Mouse (Mus musculus) midbrain, postnatal 0 days (tissue): ENCODE results near the gene Wdr34. TPM values are rescaled to one million over a fixed set of nuclear protein-coding genes. Genes with fewer than 3 reads are reported as not detected.

Experiments used
- ATAC-seq: fragments of 200-750 bp; cut with Nextera tagmentation; 2 replicates; pipeline ENCODE4 v1.8.0; 2017; ENCODE audit warnings: moderate number of reproducible peaks, mild to moderate bottlenecking, moderate TSS enrichment, moderate library complexity; ENCODE audit not compliant: low FRiP score
- DNase-seq: peaks from one replicate; pipeline ENCODE4 v3.0.0-alpha.2; 2015; ENCODE audit warnings: low spot score
- H3K27ac ChIP-seq: fragments of 300-500 bp; sonication (generic); 2 replicates; pipeline ENCODE4 v1.5.1; 2014; ENCODE audit warnings: low read depth, mild to moderate bottlenecking, low read length, mixed read lengths
- H3K27me3 ChIP-seq: fragments of 300-500 bp; sonication (generic); 2 replicates; pipeline ENCODE4 v1.6.1; 2014; ENCODE audit warnings: low read length, control low read depth, mixed read lengths; ENCODE audit not compliant: insufficient read depth
- H3K36me3 ChIP-seq: fragments of 300-500 bp; sonication (generic); 2 replicates; pipeline ENCODE4 v1.6.1; 2014; ENCODE audit warnings: low read length, control low read depth, mixed read lengths; ENCODE audit not compliant: insufficient read depth
- H3K4me1 ChIP-seq: fragments of 300-500 bp; sonication (generic); 2 replicates; pipeline ENCODE4 v1.6.1; 2014; ENCODE audit warnings: mild to moderate bottlenecking, control low read depth, antibody characterized with exemption, low read length, mixed read lengths; ENCODE audit not compliant: insufficient read depth
- H3K4me2 ChIP-seq: fragments of 300-500 bp; sonication (generic); 2 replicates; pipeline ENCODE4 v1.6.1; 2014; ENCODE audit warnings: low read depth, mild to moderate bottlenecking, low read length, mixed read lengths; ENCODE audit not compliant: poor library complexity, severe bottlenecking
- H3K4me3 ChIP-seq: fragments of 300-500 bp; sonication (generic); 2 replicates; pipeline ENCODE4 v1.5.1; 2014; ENCODE audit warnings: low read depth, mild to moderate bottlenecking, low read length, moderate library complexity
- H3K9ac ChIP-seq: fragments of 300-500 bp; sonication (generic); replicated peaks from 2 replicates; pipeline ENCODE4 v1.6.1; 2014; ENCODE audit warnings: mild to moderate bottlenecking, low read length, moderate library complexity, mixed read lengths; ENCODE audit not compliant: poor library complexity, severe bottlenecking
- H3K9me3 ChIP-seq: fragments of 300-500 bp; sonication (generic); 2 replicates; pipeline ENCODE4 v1.6.1; 2016; ENCODE audit warnings: low read length, control low read depth
- CTCF ChIP-seq: IDR thresholded peaks from 2 replicates; pipeline ENCODE4 v1.5.1; 2016; ENCODE audit warnings: antibody characterized with exemption, mild to moderate bottlenecking
- WGBS: fragments of 180-500 bp; shearing (Covaris S2); extraction: QIAGEN DNeasy Blood & Tissue Kit; methylation state at CpG from one replicate; pipeline ENCODE4 v1.1.7; 2014; 5-methylcytosine and 5-hydroxymethylcytosine counted together
- microRNA-seq: library from miRNA; unstranded; fragments of <30 nt; microRNA quantifications from one replicate; pipeline ENCODE4, GENCODE M21; 2016; ENCODE audit warnings: borderline number of aligned reads
- polyA plus RNA-seq: library from polyadenylated mRNA; unstranded; fragments of >200 nt; fragmentation: Nextera tagmentation; extraction: Ambion mirVana; gene quantifications from 2 replicates; pipeline ENCODE4 v1.2.1, GENCODE M21; 2015
- total RNA-seq: library from RNA; depleted of rRNA; stranded (reverse); fragments of >200 nt; gene quantifications from 2 replicates; pipeline ENCODE4 v1.2.3, GENCODE M21; 2014; rRNA removed

Wdr34 gene
- total and polyA plus RNA-seq, 2 experiments from 2014 or later = 82.7 to 87.3 TPM

- Histone ChIP-seq H3K36me3 (peaks cover 90% of the 10 kb centered on the region), H3K27me3 (no peaks in the 10 kb centered on the region), H3K27ac (no peak overlapping the region), H3K9me3 (no peaks in the 10 kb centered on the region), H3K4me1 (no peaks in the 10 kb centered on the region), H3K9ac (no peak overlapping the region), H3K4me2 (no peak overlapping the region), H3K4me3 (no peak overlapping the region)
- WGBS = 64% methylated on average over 1 of the region's 1 CpGs
- no peak for ATAC-seq
- TF ChIP-seq CTCF = no peak
- no peak for DNase-seq
These were observed 39.6 kb downstream of the Wdr34 start for GRCm38 (mm10) chr2:30009101-30009500.

- H3K4me3 ChIP-seq = no peak overlapping the region
- no peak for TF ChIP-seq CTCF
- H3K4me1 ChIP-seq = no peaks in the 10 kb centered on the region
- H3K9ac ChIP-seq = no peak overlapping the region
- H3K27me3 ChIP-seq = no peaks in the 10 kb centered on the region
- WGBS = 55% methylated on average over 2 of the region's 2 CpGs
- no peaks in the 10 kb centered on the region for H3K9me3 ChIP-seq
- no peak overlapping the region for H3K27ac ChIP-seq
- no peak overlapping the region for H3K4me2 ChIP-seq
- H3K36me3 ChIP-seq = peaks cover 92% of the 10 kb centered on the region
- ATAC-seq = no peak
- DNase-seq = no peak
These were observed 56.7 kb downstream of the Wdr34 start for GRCm38 (mm10) chr2:29991962-29992361.

Small RNAs within 50 kb of the gene (microRNA-seq; reads per million reads assigned to microRNA genes)
- 1.0 reads per million for gene Mir6997

Other genes starting within 250 kb of the Wdr34 start
- gene Slc27a4, start 246.2 kb downstream of the Wdr34 start, total RNA-seq = 111 and 128 TPM in 2 replicates
- 48.5 and 50.2 TPM in 2 replicates for gene Slc27a4, start 246.2 kb downstream of the Wdr34 start, polyA plus RNA-seq
- 66.9 and 73.5 TPM in 2 replicates for gene Urm1, start 228.8 kb downstream of the Wdr34 start, total RNA-seq
- 30.7 and 32.6 TPM in 2 replicates for gene Urm1, start 228.8 kb downstream of the Wdr34 start, polyA plus RNA-seq
- gene Cercam, start 179.7 kb downstream of the Wdr34 start, total RNA-seq = 21.4 and 28.0 TPM in 2 replicates
- gene Cercam, start 179.7 kb downstream of the Wdr34 start, polyA plus RNA-seq = 22.8 and 26.0 TPM in 2 replicates
- 77.0 and 102 TPM in 2 replicates for gene Odf2, start 159.7 kb downstream of the Wdr34 start, total RNA-seq
- gene Odf2, start 159.7 kb downstream of the Wdr34 start, polyA plus RNA-seq = 72.0 and 90.9 TPM in 2 replicates
- gene Gle1, start 113.5 kb downstream of the Wdr34 start, total RNA-seq = 37.7 and 45.5 TPM in 2 replicates
- 55.0 and 56.0 TPM in 2 replicates for gene Gle1, start 113.5 kb downstream of the Wdr34 start, polyA plus RNA-seq
- 796 and 822 TPM in 2 replicates for gene Sptan1, start 83.3 kb downstream of the Wdr34 start, total RNA-seq
- gene Sptan1, start 83.3 kb downstream of the Wdr34 start, polyA plus RNA-seq = 193 and 200 TPM in 2 replicates
- 190 and 269 TPM in 2 replicates for gene Set, start 8.5 kb upstream of the Wdr34 start, total RNA-seq
- 302 and 345 TPM in 2 replicates for gene Set, start 8.5 kb upstream of the Wdr34 start, polyA plus RNA-seq
- gene Pkn3, start 28.8 kb upstream of the Wdr34 start, total RNA-seq = 1.7 and 2.4 TPM in 2 replicates
- 0.73 and 1.2 TPM in 2 replicates for gene Pkn3, start 28.8 kb upstream of the Wdr34 start, polyA plus RNA-seq
- gene Zdhhc12, start 44.8 kb upstream of the Wdr34 start, total RNA-seq = 17.7 and 30.7 TPM in 2 replicates
- gene Zdhhc12, start 44.8 kb upstream of the Wdr34 start, polyA plus RNA-seq = 23.8 and 28.9 TPM in 2 replicates
- 88.2 and 93.2 TPM in 2 replicates for gene Zer1, start 75.7 kb upstream of the Wdr34 start, total RNA-seq
- 12.3 and 14.7 TPM in 2 replicates for gene Zer1, start 75.7 kb upstream of the Wdr34 start, polyA plus RNA-seq
- gene Tbc1d13, start 84.9 kb upstream of the Wdr34 start, total RNA-seq = 141 and 168 TPM in 2 replicates
- 8.1 and 10.6 TPM in 2 replicates for gene Tbc1d13, start 84.9 kb upstream of the Wdr34 start, polyA plus RNA-seq
- gene Endog, start 122.6 kb upstream of the Wdr34 start, total RNA-seq = 43.7 and 51.3 TPM in 2 replicates
- 38.9 and 42.2 TPM in 2 replicates for gene Endog, start 122.6 kb upstream of the Wdr34 start, polyA plus RNA-seq
- 38.4 and 47.6 TPM in 2 replicates for gene Spout1, start 129.6 kb upstream of the Wdr34 start, total RNA-seq
- 55.9 and 60.8 TPM in 2 replicates for gene Spout1, start 129.6 kb upstream of the Wdr34 start, polyA plus RNA-seq
- 21.9 and 26.4 TPM in 2 replicates for gene Kyat1, start 157.0 kb upstream of the Wdr34 start, total RNA-seq
- gene Kyat1, start 157.0 kb upstream of the Wdr34 start, polyA plus RNA-seq = 16.4 and 17.9 TPM in 2 replicates
- 52.5 and 65.4 TPM in 2 replicates for gene Lrrc8a, start 188.8 kb upstream of the Wdr34 start, total RNA-seq
- gene Lrrc8a, start 188.8 kb upstream of the Wdr34 start, polyA plus RNA-seq = 55.3 and 56.0 TPM in 2 replicates
- 3.4 and 6.0 TPM in 2 replicates for gene Gm28035, start 191.7 kb upstream of the Wdr34 start, total RNA-seq
- gene Gm28035, start 191.7 kb upstream of the Wdr34 start, polyA plus RNA-seq = 0.09 and 0.11 TPM in 2 replicates
- 7.2 and 9.0 TPM in 2 replicates for gene Phyhd1, start 217.3 kb upstream of the Wdr34 start, total RNA-seq
- gene Phyhd1, start 217.3 kb upstream of the Wdr34 start, polyA plus RNA-seq = 3.9 and 4.4 TPM in 2 replicates
- not detected in 2 replicates for gene Gm28038, start 232.2 kb upstream of the Wdr34 start, total RNA-seq
- gene Gm28038, start 232.2 kb upstream of the Wdr34 start, polyA plus RNA-seq = not detected in 2 replicates
- gene Dolk, start 237.5 kb upstream of the Wdr34 start, total RNA-seq = 35.4 and 44.7 TPM in 2 replicates
- gene Dolk, start 237.5 kb upstream of the Wdr34 start, polyA plus RNA-seq = 38.7 and 42.9 TPM in 2 replicates
- gene Nup188, start 237.5 kb upstream of the Wdr34 start, total RNA-seq = 29.5 and 33.4 TPM in 2 replicates
- gene Nup188, start 237.5 kb upstream of the Wdr34 start, polyA plus RNA-seq = 12.2 and 15.7 TPM in 2 replicates